Mouse (Mus musculus): ENCODE results near the gene Apex2. TPM values are rescaled to one million over a fixed set of nuclear protein-coding genes. Genes with fewer than 3 reads are reported as not detected.

Apex2 gene
- 1 to 10 TPM; 3.5 to 7.2 (median 5.5) TPM for total RNA-seq (2022)

- no peak for DNase-seq (ENCODE audit: low spot score in 2 of 2)
These were observed at the start of gene Apex2 for GRCm38 (mm10) chrX:150589696-150590095. Apex2 (minus strand) TSS chrX:150589868.

GRCm38 (mm10) chrX:150636421-150636820 lies 46.8 kb upstream of the Apex2 start:
- no peak for DNase-seq (ENCODE audit: low spot score in 2 of 2)

GRCm38 (mm10) chrX:150598882-150599281 lies 9.2 kb upstream of the Apex2 start:
- no peak for DNase-seq (ENCODE audit: low spot score in 2 of 2)

GRCm38 (mm10) chrX:150595016-150595760 lies 5.5 kb upstream of the Apex2 start:
- DNase-seq (ENCODE audit: low spot score in 2 of 2): no peak

- DNase-seq (ENCODE audit: low spot score in 2 of 2): no peak
These were observed 4.5 kb upstream of the Apex2 start for GRCm38 (mm10) chrX:150594176-150594575.

GRCm38 (mm10) chrX:150593266-150594035 lies 3.8 kb upstream of the Apex2 start:
- no peak for DNase-seq (ENCODE audit: low spot score in 2 of 2)

- DNase-seq (ENCODE audit: low spot score in 2 of 2): peak; percentile 42 to 63
These were observed 1.5 kb downstream of the Apex2 start, which contains the start of gene Pfkfb1 for GRCm38 (mm10) chrX:150588023-150588764. Pfkfb1 (plus strand) TSS chrX:150588229.

- DNase-seq (ENCODE audit: low spot score in 2 of 2): no peak
These were observed 4.6 kb downstream of the Apex2 start for GRCm38 (mm10) chrX:150585116-150585515.

- no peak for DNase-seq (ENCODE audit: low spot score in 2 of 2)
These were observed 7.7 kb downstream of the Apex2 start for GRCm38 (mm10) chrX:150581921-150582320.

- no peak for DNase-seq (ENCODE audit: low spot score in 2 of 2)
These were observed 24.9 kb downstream of the Apex2 start for GRCm38 (mm10) chrX:150564644-150565357.

GRCm38 (mm10) chrX:150554032-150554431 lies 35.6 kb downstream of the Apex2 start:
- DNase-seq (ENCODE audit: low spot score in 2 of 2): no peak

GRCm38 (mm10) chrX:150551986-150552385 lies 37.7 kb downstream of the Apex2 start:
- no peak for DNase-seq (ENCODE audit: low spot score in 2 of 2)

- DNase-seq (ENCODE audit: low spot score in 2 of 2): no peak
These were observed 40.0 kb downstream of the Apex2 start for GRCm38 (mm10) chrX:150549639-150550038.

GRCm38 (mm10) chrX:150547239-150547638 lies 42.4 kb downstream of the Apex2 start, which contains the start of gene Alas2:
Alas2 (plus strand) TSS chrX:150547375.
- DNase-seq (ENCODE audit: low spot score in 2 of 2): no peak

- no peak for DNase-seq (ENCODE audit: low spot score in 2 of 2)
These were observed 48.0 kb downstream of the Apex2 start for GRCm38 (mm10) chrX:150541684-150542083.

- DNase-seq (ENCODE audit: low spot score in 2 of 2): no peak
These were observed 49.6 kb downstream of the Apex2 start for GRCm38 (mm10) chrX:150540111-150540510.

GRCm38 (mm10) chrX:150516477-150516876 lies 73.2 kb downstream of the Apex2 start:
- no peak for DNase-seq (ENCODE audit: low spot score in 2 of 2)

GRCm38 (mm10) chrX:150516015-150516414 lies 73.7 kb downstream of the Apex2 start:
- DNase-seq (ENCODE audit: low spot score in 2 of 2): no peak

GRCm38 (mm10) chrX:150514127-150514526 lies 75.5 kb downstream of the Apex2 start:
- DNase-seq (ENCODE audit: low spot score in 2 of 2): no peak

GRCm38 (mm10) chrX:150511274-150511673 lies 78.4 kb downstream of the Apex2 start:
- DNase-seq (ENCODE audit: low spot score in 2 of 2): no peak

GRCm38 (mm10) chrX:150510631-150511030 lies 79.0 kb downstream of the Apex2 start:
- DNase-seq (ENCODE audit: low spot score in 2 of 2): no peak
